ENCODE assay signal across 28 mouse cellular contexts in the genomic region with DNA sequence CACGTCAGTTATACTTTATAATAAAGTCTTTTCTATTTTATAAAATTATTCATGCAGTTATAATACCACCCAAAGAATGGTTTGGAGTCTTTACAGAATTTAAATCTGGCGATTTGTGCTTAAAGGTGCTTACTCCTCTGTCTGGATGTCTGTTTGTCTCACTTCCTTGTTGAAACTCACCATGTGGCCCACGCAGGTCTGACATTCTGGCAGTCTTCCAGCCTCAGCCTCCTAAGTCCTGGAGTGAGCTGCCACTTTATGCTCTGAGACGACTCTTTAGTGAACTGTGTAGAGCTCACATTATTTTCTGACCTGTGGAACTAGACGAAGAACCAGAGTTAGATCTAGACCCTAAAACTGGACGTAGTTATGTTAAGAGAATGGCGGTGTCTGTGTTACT. TPM values are rescaled to one million over a fixed set of nuclear protein-coding genes. Genes with fewer than 3 reads are reported as not detected.
DNase-seq lines count a peak whose midpoint lies in the region; ATAC-seq and TF ChIP-seq lines count a peak whose summit lies in the region.
"Had no signal": no experiment of that assay in that cellular context is flagged by ENCODE, and none has a peak within 500 bp of the region (broad histone marks: within the 10 kb centered on the region; RNA-seq: fewer than 3 reads in every experiment).

No protein-coding gene starts in this region.

- no peaks in the 10 kb centered on the region for H3K36me3 ChIP-seq in heart, embryonic 12.5 days
- H3K36me3 ChIP-seq in midbrain, embryonic 11.5 days (ENCODE audit: control insufficient read depth, insufficient read depth, low read length), result no peaks in the 10 kb centered on the region
- H3K36me3 ChIP-seq in midbrain, embryonic 13.5 days, result no peaks in the 10 kb centered on the region
- H3K36me3 ChIP-seq in stomach, postnatal 0 days (ENCODE audit: control insufficient read depth, insufficient read depth, low read length), result no peaks in the 10 kb centered on the region
- H3K36me3 ChIP-seq: embryonic facial prominence, embryonic 15.5 days; G1E; heart, embryonic 15.5 days; limb, embryonic 10.5 days had no signal

- TF ChIP-seq CTCF in stomach, postnatal 0 days (IDR thresholded peaks at IDR 0.05; ENCODE audit: low read depth), result no peak

- H3K27ac ChIP-seq in heart, embryonic 12.5 days (ENCODE audit: poor library complexity, severe bottlenecking), result no peak overlapping the region
- H3K27ac ChIP-seq in midbrain, embryonic 11.5 days (ENCODE audit: low read depth, low read length), result no peak overlapping the region
- H3K27ac ChIP-seq in midbrain, embryonic 13.5 days, result no peak overlapping the region
- no peak overlapping the region for H3K27ac ChIP-seq in stomach, postnatal 0 days (replicated peaks)
- H3K27ac ChIP-seq: embryonic facial prominence, embryonic 15.5 days; gastrocnemius, adult 2 months; heart, embryonic 15.5 days; hindbrain, postnatal 0 days; limb, embryonic 10.5 days had no signal

- H3K4me1 ChIP-seq in heart, embryonic 12.5 days (replicated peaks), result 0 out of 2 replicates have a peak, but pooled peaks cover 9% of the 10 kb centered on the region
- H3K4me1 ChIP-seq in midbrain, embryonic 11.5 days (ENCODE audit: control insufficient read depth, insufficient read depth, low read length), result no peaks in the 10 kb centered on the region
- H3K4me1 ChIP-seq in midbrain, embryonic 13.5 days (replicated peaks), result no peaks in the 10 kb centered on the region
- H3K4me1 ChIP-seq in stomach, postnatal 0 days (replicated peaks; ENCODE audit: control insufficient read depth, insufficient read depth), result no peaks in the 10 kb centered on the region
- H3K4me1 ChIP-seq: embryonic facial prominence, embryonic 15.5 days; heart, embryonic 15.5 days; limb, embryonic 10.5 days had no signal

- H3K4me2 ChIP-seq in heart, embryonic 12.5 days, result no peak overlapping the region
- no peak overlapping the region for H3K4me2 ChIP-seq in midbrain, embryonic 11.5 days
- no peak overlapping the region for H3K4me2 ChIP-seq in midbrain, embryonic 13.5 days (replicated peaks)
- H3K4me2 ChIP-seq in stomach, postnatal 0 days (replicated peaks; ENCODE audit: low read depth), result no peak overlapping the region
- H3K4me2 ChIP-seq: embryonic facial prominence, embryonic 15.5 days; heart, embryonic 15.5 days had no signal

- peak; percentile 50 to 62 for DNase-seq in cerebellum, postnatal 10 days
- peak; percentile 11 for DNase-seq in heart, postnatal 4 days
- DNase-seq in midbrain, embryonic 11.5 days (ENCODE audit: low spot score, missing footprints), result peak; percentile 21
- peak; percentile 32 for DNase-seq in stomach, postnatal 0 days (ENCODE audit: low spot score)
- no peak for DNase-seq in layer of hippocampus, adult 8-10 months (ENCODE audit: low spot score in 2 of 2)
- DNase-seq: adrenal gland, postnatal 25 days; cerebellum, adult 9-11 months; gastrocnemius, adult 2 months; kidney, adult 11 months; kidney, postnatal 14 days; retina, postnatal 1 day had no signal

- H3K27me3 ChIP-seq in heart, embryonic 12.5 days (replicated peaks), result no peaks in the 10 kb centered on the region
- H3K27me3 ChIP-seq in midbrain, embryonic 11.5 days (ENCODE audit: control insufficient read depth, insufficient read depth, low read length), result no peaks in the 10 kb centered on the region
- no peaks in the 10 kb centered on the region for H3K27me3 ChIP-seq in midbrain, embryonic 13.5 days
- H3K27me3 ChIP-seq in stomach, postnatal 0 days (ENCODE audit: control insufficient read depth, insufficient read depth, low read length), result no peaks in the 10 kb centered on the region
- H3K27me3 ChIP-seq: embryonic facial prominence, embryonic 15.5 days; heart, embryonic 15.5 days had no signal

- no peak for ATAC-seq in cerebellum, adult (ENCODE audit: insufficient number of reproducible peaks, low FRiP score, low TSS enrichment)
- no peak for ATAC-seq in heart, embryonic 12.5 days (ENCODE audit: insufficient number of reproducible peaks, low FRiP score)
- no peak for ATAC-seq in midbrain, embryonic 11.5 days (ENCODE audit: low FRiP score)
- no peak for ATAC-seq in midbrain, embryonic 13.5 days
- ATAC-seq in stomach, postnatal 0 days (ENCODE audit: low FRiP score, low TSS enrichment), result no peak
- ATAC-seq: CD4-positive, CD25-positive, alpha-beta regulatory T cell, adult 4 months; hindbrain, postnatal 0 days had no signal

- H3K9me3 ChIP-seq in heart, embryonic 12.5 days (replicated peaks), result no peaks in the 10 kb centered on the region
- H3K9me3 ChIP-seq in midbrain, embryonic 11.5 days (ENCODE audit: control insufficient read depth, low read length), result no peaks in the 10 kb centered on the region
- no peaks in the 10 kb centered on the region for H3K9me3 ChIP-seq in midbrain, embryonic 13.5 days
- no peaks in the 10 kb centered on the region for H3K9me3 ChIP-seq in stomach, postnatal 0 days (ENCODE audit: control insufficient read depth, low read length)
- H3K9me3 ChIP-seq: embryonic facial prominence, embryonic 15.5 days; G1E; heart, embryonic 15.5 days; limb, embryonic 10.5 days had no signal

- H3K9ac ChIP-seq in heart, embryonic 12.5 days, result no peak overlapping the region
- no peak overlapping the region for H3K9ac ChIP-seq in midbrain, embryonic 11.5 days (ENCODE audit: low read length)
- no peak overlapping the region for H3K9ac ChIP-seq in midbrain, embryonic 13.5 days (replicated peaks)
- H3K9ac ChIP-seq in stomach, postnatal 0 days (ENCODE audit: low read length), result no peak overlapping the region
- H3K9ac ChIP-seq: embryonic facial prominence, embryonic 15.5 days; heart, embryonic 15.5 days had no signal

- H3K4me3 ChIP-seq in heart, embryonic 12.5 days, result no peak overlapping the region
- H3K4me3 ChIP-seq in midbrain, embryonic 11.5 days (ENCODE audit: low read depth, low read length), result no peak overlapping the region
- no peak overlapping the region for H3K4me3 ChIP-seq in midbrain, embryonic 13.5 days (replicated peaks)
- H3K4me3 ChIP-seq in stomach, postnatal 0 days (ENCODE audit: low read depth, low read length), result no peak overlapping the region
- H3K4me3 ChIP-seq: embryonic facial prominence, embryonic 15.5 days; gastrocnemius, adult 2 months; heart, embryonic 15.5 days; limb, embryonic 10.5 days had no signal

- 50% methylated on average over 7 of the region's 7 CpGs for whole genome bisulfite sequencing in heart, embryonic 12.5 days
- WGBS in midbrain, embryonic 11.5 days, result 78% methylated on average over 7 of the region's 7 CpGs
- 76% methylated on average over 7 of the region's 7 CpGs for WGBS in midbrain, embryonic 13.5 days
- 34% methylated on average over 7 of the region's 7 CpGs for WGBS in stomach, postnatal 0 days

- no peak for TF ChIP-seq EP300 in stomach, postnatal 0 days (optimal IDR thresholded peaks at IDR 0.05)

RNA-seq across cellular contexts. Expression of a gene that starts 1.3 kb away (rescaled TPM):
- total RNA-seq in heart, postnatal 4 days (2021), result not detected
- polyA plus RNA-seq in heart, embryonic 12.5 days (2016; fragmentation: Nextera tagmentation; extraction: Ambion mirVana), result not detected in 2 replicates
- not detected in 2 replicates for polyA plus RNA-seq in midbrain, embryonic 11.5 days (2014; fragmentation: Nextera tagmentation; extraction: Ambion mirVana)
- polyA plus RNA-seq in midbrain, embryonic 13.5 days (2015; fragmentation: Nextera tagmentation; extraction: Ambion mirVana), result not detected in 2 replicates
- polyA plus RNA-seq in stomach, postnatal 0 days (2015; fragmentation: Nextera tagmentation; extraction: Ambion mirVana), result not detected in 2 replicates
- total RNA-seq in layer of hippocampus, adult 8-10 months (2022), result not detected
- total RNA-seq: adrenal gland, postnatal 25 days; gastrocnemius, adult 2 months; hematopoietic stem cell, adult 5-6 weeks; left cerebral cortex, adult 18-20 months; liver, adult 2 months; megakaryocyte-erythroid progenitor cell, adult 5-6 weeks; monocyte, adult 5-6 weeks had no signal
- polyA plus RNA-seq: CD4-positive, CD25-positive, alpha-beta regulatory T cell, adult 4 months; embryonic facial prominence, embryonic 15.5 days; G1E; gonadal fat pad, adult 2 months; heart, embryonic 15.5 days; hindbrain, postnatal 0 days; limb, embryonic 10.5 days; liver, adult 2 months; neural tube, embryonic 11.5 days; stomach, embryonic 16.5 days had no signal

RNA-seq across cellular contexts. Expression of a gene that starts 9.7 kb away (rescaled TPM):
- not detected for total RNA-seq in heart, postnatal 4 days (2021)
- not detected in 2 replicates for polyA plus RNA-seq in heart, embryonic 12.5 days (2016; fragmentation: Nextera tagmentation; extraction: Ambion mirVana)
- polyA plus RNA-seq in midbrain, embryonic 11.5 days (2014; fragmentation: Nextera tagmentation; extraction: Ambion mirVana), result not detected in 2 replicates
- not detected in 2 replicates for polyA plus RNA-seq in midbrain, embryonic 13.5 days (2015; fragmentation: Nextera tagmentation; extraction: Ambion mirVana)
- not detected in 2 replicates for polyA plus RNA-seq in stomach, postnatal 0 days (2015; fragmentation: Nextera tagmentation; extraction: Ambion mirVana)
- total RNA-seq in layer of hippocampus, adult 8-10 months (2022), result not detected
- total RNA-seq: adrenal gland, postnatal 25 days; G1E; gastrocnemius, adult 2 months; hematopoietic stem cell, adult 5-6 weeks; hindbrain, postnatal 0 days; left cerebral cortex, adult 18-20 months; liver, adult 2 months; megakaryocyte-erythroid progenitor cell, adult 5-6 weeks; monocyte, adult 5-6 weeks had no signal
- polyA plus RNA-seq: CD4-positive, CD25-positive, alpha-beta regulatory T cell, adult 4 months; G1E; gonadal fat pad, adult 2 months; heart, embryonic 15.5 days; limb, embryonic 10.5 days; liver, adult 2 months; neural tube, embryonic 11.5 days had no signal

RNA-seq across cellular contexts. Expression of a gene that starts 12.3 kb away (rescaled TPM):
- not detected for total RNA-seq in heart, postnatal 4 days (2021)
- not detected in 2 replicates for polyA plus RNA-seq in heart, embryonic 12.5 days (2016; fragmentation: Nextera tagmentation; extraction: Ambion mirVana)
- polyA plus RNA-seq in midbrain, embryonic 11.5 days (2014; fragmentation: Nextera tagmentation; extraction: Ambion mirVana), result not detected in 2 replicates
- polyA plus RNA-seq in midbrain, embryonic 13.5 days (2015; fragmentation: Nextera tagmentation; extraction: Ambion mirVana), result not detected in 2 replicates
- 0.10 TPM in 1 of 2 replicates, not detected in the other for polyA plus RNA-seq in stomach, postnatal 0 days (2015; fragmentation: Nextera tagmentation; extraction: Ambion mirVana)
- total RNA-seq in layer of hippocampus, adult 8-10 months (2022), result not detected
- total RNA-seq: adrenal gland, postnatal 25 days; G1E; gastrocnemius, adult 2 months; hematopoietic stem cell, adult 5-6 weeks; hindbrain, postnatal 0 days; left cerebral cortex, adult 18-20 months; liver, adult 2 months; megakaryocyte-erythroid progenitor cell, adult 5-6 weeks; monocyte, adult 5-6 weeks had no signal
- polyA plus RNA-seq: CD4-positive, CD25-positive, alpha-beta regulatory T cell, adult 4 months; embryonic facial prominence, embryonic 15.5 days; G1E; heart, embryonic 15.5 days; hindbrain, postnatal 0 days; limb, embryonic 10.5 days; liver, adult 2 months; neural tube, embryonic 11.5 days; stomach, embryonic 16.5 days had no signal

RNA-seq across cellular contexts. Expression of a gene that starts 22.5 kb away (rescaled TPM):
- total RNA-seq in heart, postnatal 4 days (2021), result not detected
- not detected in 2 replicates for polyA plus RNA-seq in heart, embryonic 12.5 days (2016; fragmentation: Nextera tagmentation; extraction: Ambion mirVana)
- not detected in 2 replicates for polyA plus RNA-seq in midbrain, embryonic 11.5 days (2014; fragmentation: Nextera tagmentation; extraction: Ambion mirVana)
- not detected in 2 replicates for polyA plus RNA-seq in midbrain, embryonic 13.5 days (2015; fragmentation: Nextera tagmentation; extraction: Ambion mirVana)
- polyA plus RNA-seq in stomach, postnatal 0 days (2015; fragmentation: Nextera tagmentation; extraction: Ambion mirVana), result not detected in 2 replicates
- total RNA-seq in layer of hippocampus, adult 8-10 months (2022), result not detected
- total RNA-seq: adrenal gland, postnatal 25 days; gastrocnemius, adult 2 months; hematopoietic stem cell, adult 5-6 weeks; hindbrain, postnatal 0 days; left cerebral cortex, adult 18-20 months; liver, adult 2 months; megakaryocyte-erythroid progenitor cell, adult 5-6 weeks; monocyte, adult 5-6 weeks had no signal
- polyA plus RNA-seq: CD4-positive, CD25-positive, alpha-beta regulatory T cell, adult 4 months; embryonic facial prominence, embryonic 15.5 days; G1E; gonadal fat pad, adult 2 months; heart, embryonic 15.5 days; hindbrain, postnatal 0 days; limb, embryonic 10.5 days; liver, adult 2 months; neural tube, embryonic 11.5 days; stomach, embryonic 16.5 days had no signal

RNA-seq across cellular contexts. Expression of a gene that starts 27.9 kb away (rescaled TPM):
- total RNA-seq in heart, postnatal 4 days (2021), result not detected
- polyA plus RNA-seq in heart, embryonic 12.5 days (2016; fragmentation: Nextera tagmentation; extraction: Ambion mirVana), result not detected in 2 replicates
- not detected in 2 replicates for polyA plus RNA-seq in midbrain, embryonic 11.5 days (2014; fragmentation: Nextera tagmentation; extraction: Ambion mirVana)
- polyA plus RNA-seq in midbrain, embryonic 13.5 days (2015; fragmentation: Nextera tagmentation; extraction: Ambion mirVana), result not detected in 2 replicates
- not detected in 2 replicates for polyA plus RNA-seq in stomach, postnatal 0 days (2015; fragmentation: Nextera tagmentation; extraction: Ambion mirVana)
- total RNA-seq in layer of hippocampus, adult 8-10 months (2022), result not detected
- total RNA-seq: adrenal gland, postnatal 25 days; G1E; gastrocnemius, adult 2 months; hematopoietic stem cell, adult 5-6 weeks; hindbrain, postnatal 0 days; left cerebral cortex, adult 18-20 months; liver, adult 2 months; megakaryocyte-erythroid progenitor cell, adult 5-6 weeks; monocyte, adult 5-6 weeks had no signal
- polyA plus RNA-seq: CD4-positive, CD25-positive, alpha-beta regulatory T cell, adult 4 months; embryonic facial prominence, embryonic 15.5 days; G1E; gonadal fat pad, adult 2 months; heart, embryonic 15.5 days; hindbrain, postnatal 0 days; limb, embryonic 10.5 days; liver, adult 2 months; neural tube, embryonic 11.5 days; stomach, embryonic 16.5 days had no signal

Comparison
In these comparisons a context has a peak if more than half of its experiments do, and no peak if none do; other contexts are left out.
1. DNase-seq: peak in cerebellum, postnatal 10 days (2 of 2), heart, postnatal 4 days (single experiment), midbrain, embryonic 11.5 days (single experiment) and stomach, postnatal 0 days (single experiment); none in layer of hippocampus, adult 8-10 months (0 of 2).